Mouse (Mus musculus) intestine, postnatal 0 days (tissue): ENCODE results near the gene Olfr153. TPM values are rescaled to one million over a fixed set of nuclear protein-coding genes. Genes with fewer than 3 reads are reported as not detected.
"Not testable (repeated sequence)": the region's sequence is repeated elsewhere in the genome, so short reads cannot be mapped to it uniquely, and the experiment has no call there.

Experiments used
- ATAC-seq: fragments of 200-750 bp; cut with Nextera tagmentation; 2 replicates; pipeline ENCODE4 v1.8.0; 2017; ENCODE audit warnings: mild to moderate bottlenecking, moderate TSS enrichment, moderate library complexity
- H3K27ac ChIP-seq: fragments of 300-500 bp; sonication (generic); 2 replicates; pipeline ENCODE4 v1.5.1; 2014; ENCODE audit warnings: mild to moderate bottlenecking, low read depth, low read length, moderate library complexity
- H3K27me3 ChIP-seq: fragments of 300-500 bp; sonication (generic); replicated peaks from 2 replicates; pipeline ENCODE4 v1.6.1; 2014; ENCODE audit warnings: low read length, mixed read lengths; ENCODE audit not compliant: control insufficient read depth, insufficient read depth
- H3K36me3 ChIP-seq: fragments of 300-500 bp; sonication (generic); 2 replicates; pipeline ENCODE4 v1.6.1; 2014; ENCODE audit warnings: mild to moderate bottlenecking, moderate library complexity; ENCODE audit not compliant: control insufficient read depth, insufficient read depth
- H3K4me1 ChIP-seq: fragments of 300-500 bp; sonication (generic); replicated peaks from 2 replicates; pipeline ENCODE4 v1.6.1; 2014; ENCODE audit warnings: antibody characterized with exemption, low read length, mixed read lengths; ENCODE audit not compliant: control insufficient read depth, insufficient read depth
- H3K4me2 ChIP-seq: fragments of 300-500 bp; sonication (generic); replicated peaks from 2 replicates; pipeline ENCODE4 v1.6.1; 2014; ENCODE audit warnings: low read depth, mild to moderate bottlenecking, moderate library complexity
- H3K4me3 ChIP-seq: fragments of 300-500 bp; sonication (generic); 2 replicates; pipeline ENCODE4 v1.5.1; 2014; ENCODE audit warnings: low read depth, low read length
- H3K9ac ChIP-seq: fragments of 300-500 bp; sonication (generic); 2 replicates; pipeline ENCODE4 v1.6.1; 2014; ENCODE audit warnings: mild to moderate bottlenecking, low read depth, low read length
- H3K9me3 ChIP-seq: fragments of 300-500 bp; sonication (generic); 2 replicates; pipeline ENCODE4 v1.6.1; 2016; ENCODE audit warnings: mixed run types; ENCODE audit not compliant: control insufficient read depth
- CTCF ChIP-seq: sonication (generic); IDR thresholded peaks from 2 replicates; pipeline ENCODE4 v1.5.1; 2016; ENCODE audit warnings: low read depth, mild to moderate bottlenecking, control low read depth, antibody characterized with exemption, moderate library complexity
- WGBS: fragments of 180-500 bp; shearing (Covaris S2); extraction: QIAGEN DNeasy Blood & Tissue Kit; methylation state at CpG from one replicate; pipeline ENCODE4 v1.1.7; 2014; 5-methylcytosine and 5-hydroxymethylcytosine counted together
- polyA plus RNA-seq: library from polyadenylated mRNA; unstranded; fragments of >200 nt; fragmentation: Nextera tagmentation; extraction: Ambion mirVana; gene quantifications from 2 replicates; pipeline ENCODE4 v1.2.1, GENCODE M21; 2015

Gene Olfr153
- polyA plus RNA-seq, 1 experiment from 2014 or later = not detected

GRCm38 (mm10) chr2:87516581-87516980 lies 15.0 kb upstream of the Olfr153 start:
- Histone ChIP-seq H3K4me3 (no peak overlapping the region), H3K4me1 (no peaks in the 10 kb centered on the region), H3K27me3 (no peaks in the 10 kb centered on the region), H3K9ac (no peak overlapping the region), H3K4me2 (no peak overlapping the region), H3K27ac (no peak overlapping the region), H3K9me3 (no peaks in the 10 kb centered on the region), H3K36me3 (no peaks in the 10 kb centered on the region)
- no peak for ATAC-seq
- TF ChIP-seq CTCF = no peak
- WGBS = 76% methylated on average over 3 of the region's 3 CpGs

GRCm38 (mm10) chr2:87520651-87521050 lies 10.9 kb upstream of the Olfr153 start:
- TF ChIP-seq CTCF = no peak
- no peaks in the 10 kb centered on the region for H3K36me3 ChIP-seq
- no peak overlapping the region for H3K27ac ChIP-seq
- WGBS = 83% methylated on average over 4 of the region's 4 CpGs
- H3K9ac ChIP-seq = no peak overlapping the region
- no peaks in the 10 kb centered on the region for H3K27me3 ChIP-seq
- H3K4me2 ChIP-seq = no peak overlapping the region
- H3K4me1 ChIP-seq = no peaks in the 10 kb centered on the region
- H3K4me3 ChIP-seq = no peak overlapping the region
- no peak for ATAC-seq
- H3K9me3 ChIP-seq = no peaks in the 10 kb centered on the region

DNA sequence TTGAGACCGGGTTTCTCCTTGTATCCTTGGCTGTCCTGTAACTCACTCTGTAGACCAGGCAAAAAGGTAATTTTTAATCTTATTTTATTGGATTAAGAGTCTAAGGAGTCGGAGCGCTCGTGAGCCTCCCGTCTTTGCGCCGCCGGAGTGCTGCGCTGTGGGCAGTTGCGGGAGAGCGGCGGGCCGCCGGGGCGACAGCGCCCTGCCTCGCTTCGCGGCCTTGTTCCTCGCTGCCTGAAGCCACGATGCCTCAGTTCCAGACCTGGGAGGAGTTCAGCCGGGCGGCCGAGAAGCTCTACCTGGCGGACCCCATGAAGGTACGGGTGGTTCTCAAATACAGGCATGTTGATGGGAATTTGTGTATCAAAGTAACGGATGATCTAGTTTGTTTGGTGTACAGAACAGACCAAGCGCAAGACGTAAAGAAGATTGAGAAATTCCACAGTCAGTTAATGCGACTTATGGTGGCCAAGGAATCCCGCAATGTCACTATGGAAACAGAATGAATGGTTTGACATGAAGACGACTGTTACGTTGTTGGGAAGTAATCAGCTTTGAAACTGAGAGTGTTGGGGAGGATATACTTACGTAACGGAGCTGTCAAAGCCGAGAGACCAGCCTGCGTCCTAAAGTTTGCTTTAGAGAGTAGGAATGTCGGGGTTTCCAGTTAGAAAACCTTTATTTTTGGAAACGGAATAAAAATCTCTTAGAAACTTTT lies 5.5 kb upstream of the Olfr153 start:
- not testable (repeated sequence) for H3K9ac ChIP-seq, H3K36me3 ChIP-seq, ATAC-seq, H3K4me1 ChIP-seq, H3K27me3 ChIP-seq, H3K9me3 ChIP-seq, H3K4me3 ChIP-seq, H3K27ac ChIP-seq
- WGBS = 33% methylated on average over 38 of the region's 39 CpGs
- 0 out of 2 replicates have a peak overlapping the region, but pooled peaks have one; percentile 35 for H3K4me2 ChIP-seq

GRCm38 (mm10) chr2:87534826-87535225 lies 3.2 kb downstream of the Olfr153 start:
- Histone ChIP-seq H3K9me3 (no peaks in the 10 kb centered on the region), H3K4me2 (no peak overlapping the region), H3K27ac (no peak overlapping the region), H3K9ac (no peak overlapping the region), H3K27me3 (no peaks in the 10 kb centered on the region), H3K4me3 (no peak overlapping the region), H3K36me3 (no peaks in the 10 kb centered on the region), H3K4me1 (no peaks in the 10 kb centered on the region)
- TF ChIP-seq CTCF = no peak
- WGBS = 67% methylated on average over 2 of the region's 2 CpGs
- no peak for ATAC-seq

GRCm38 (mm10) chr2:87545442-87545841 lies 13.8 kb downstream of the Olfr153 start, which contains the start of gene Olfr1128:
TSS of gene Olfr1128 (minus strand) at chr2:87545542.
- no peak within 1 kb of the TSS for H3K9ac ChIP-seq
- no peak within 1 kb of the TSS for H3K4me2 ChIP-seq
- no peak within 1 kb of the TSS for H3K27ac ChIP-seq
- ATAC-seq = no peak
- H3K4me1 ChIP-seq = no peaks in the 10 kb centered on the region
- H3K9me3 ChIP-seq = no peaks in the 10 kb centered on the region
- no peak for TF ChIP-seq CTCF
- no peaks in the 10 kb centered on the region for H3K27me3 ChIP-seq
- no peak within 1 kb of the TSS for H3K4me3 ChIP-seq
- no peaks in the 10 kb centered on the region for H3K36me3 ChIP-seq
- 87% methylated on average over 1 of the region's 1 CpGs for WGBS

GRCm38 (mm10) chr2:87573602-87574001 lies 42.0 kb downstream of the Olfr153 start, which contains the start of gene Olfr1129:
TSS of gene Olfr1129 (plus strand) at chr2:87573902.
- 64% methylated on average over 1 of the region's 1 CpGs for WGBS
- not testable (repeated sequence) for H3K4me1 ChIP-seq, ATAC-seq, H3K36me3 ChIP-seq, H3K27me3 ChIP-seq, H3K9ac ChIP-seq, H3K4me2 ChIP-seq, H3K27ac ChIP-seq, H3K9me3 ChIP-seq, H3K4me3 ChIP-seq

Other genes starting within 250 kb of the Olfr153 start
- gene Olfr1118, start 224.2 kb upstream of the Olfr153 start, polyA plus RNA-seq = not detected in 2 replicates
- gene Olfr1120, start 177.0 kb upstream of the Olfr153 start, polyA plus RNA-seq = not detected in 2 replicates
- gene Olfr1121, start 161.9 kb upstream of the Olfr153 start, polyA plus RNA-seq = not detected in 2 replicates
- gene Olfr1122, start 145.9 kb upstream of the Olfr153 start, polyA plus RNA-seq = not detected in 2 replicates
- gene Olfr1123, start 115.2 kb upstream of the Olfr153 start, polyA plus RNA-seq = not detected in 2 replicates
- not detected in 2 replicates for gene Olfr1124, start 101.5 kb upstream of the Olfr153 start, polyA plus RNA-seq
- not detected in 2 replicates for gene Olfr1126, start 77.8 kb upstream of the Olfr153 start, polyA plus RNA-seq
- gene Pramel7, start 34.7 kb upstream of the Olfr153 start, polyA plus RNA-seq = not detected in 2 replicates
- not detected in 2 replicates for gene Pramel6, start 25.2 kb upstream of the Olfr153 start, polyA plus RNA-seq
- gene Olfr1128, start 13.7 kb downstream of the Olfr153 start, polyA plus RNA-seq = not detected in 2 replicates
- gene Olfr1129, start 42.1 kb downstream of the Olfr153 start, polyA plus RNA-seq = not detected in 2 replicates
- gene Olfr1130, start 74.4 kb downstream of the Olfr153 start, polyA plus RNA-seq = not detected in 2 replicates
- not detected in 2 replicates for gene Olfr1131, start 95.3 kb downstream of the Olfr153 start, polyA plus RNA-seq
- not detected in 2 replicates for gene Olfr1132, start 105.7 kb downstream of the Olfr153 start, polyA plus RNA-seq
- not detected in 2 replicates for gene Olfr1133, start 115.6 kb downstream of the Olfr153 start, polyA plus RNA-seq
- not detected in 2 replicates for gene Olfr1134, start 126.7 kb downstream of the Olfr153 start, polyA plus RNA-seq
- not detected in 2 replicates for gene Olfr1135, start 141.9 kb downstream of the Olfr153 start, polyA plus RNA-seq
- not detected in 2 replicates for gene Olfr1136, start 162.2 kb downstream of the Olfr153 start, polyA plus RNA-seq
- gene Olfr1137, start 181.4 kb downstream of the Olfr153 start, polyA plus RNA-seq = not detected in 2 replicates
- not detected in 2 replicates for gene Olfr1138, start 208.2 kb downstream of the Olfr153 start, polyA plus RNA-seq
- not detected in 2 replicates for gene Olfr1140, start 212.0 kb downstream of the Olfr153 start, polyA plus RNA-seq
- gene Olfr1141, start 222.2 kb downstream of the Olfr153 start, polyA plus RNA-seq = not detected in 2 replicates
- gene Olfr152, start 247.7 kb downstream of the Olfr153 start, polyA plus RNA-seq = not detected in 2 replicates